Mouse (Mus musculus) T-helper 17 cell (primary cell): ENCODE results near the gene Pdzk1.

Experiments
- in situ Hi-C, 2 experiments: fragments of 300-600 bp; cut with MboI, MseI; formaldehyde crosslinking; loops; 1 replicate in 1 of 2; 2 replicates in 1 of 2; pipeline ENCODE4 v1.15.1; 2025; ENCODE audit warnings: high pct_unique_total_duplicates in 2 of 2

The Pdzk1 gene

DNA sequence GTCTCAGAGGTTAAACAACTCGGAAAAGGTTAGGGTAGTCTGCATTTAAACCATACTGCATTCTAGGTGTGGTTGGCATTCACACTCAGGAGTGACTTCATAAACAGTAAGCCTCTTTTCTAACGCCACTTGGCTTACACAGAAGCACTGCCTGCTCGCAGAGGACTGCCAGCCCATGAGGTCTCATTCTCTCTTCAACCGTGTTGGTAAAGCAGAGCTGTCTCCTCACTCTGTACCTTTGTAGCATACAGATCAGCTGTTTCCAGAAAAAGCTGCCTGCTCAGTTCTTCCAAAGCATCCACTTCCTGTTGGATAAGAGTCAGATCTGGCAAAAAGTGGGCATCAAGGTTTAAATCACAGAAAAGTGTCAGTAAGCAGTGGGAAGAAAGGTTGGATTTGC lies 51.3 kb downstream of the Pdzk1 start:
- in situ Hi-C loops = loop anchor here in 1 of 2 experiments (10.0 kb wide), 1 partner anchor 1876 kb away; no protein-coding TSS in a partner anchor

- in situ Hi-C loops = loop anchor here in 1 of 2 experiments (10.0 kb wide), 1 partner anchor 1877 kb away; no protein-coding TSS in a partner anchor
These were observed 52.5 kb downstream of the Pdzk1 start for GRCm38 (mm10) chr3:96881557-96881956.

DNA sequence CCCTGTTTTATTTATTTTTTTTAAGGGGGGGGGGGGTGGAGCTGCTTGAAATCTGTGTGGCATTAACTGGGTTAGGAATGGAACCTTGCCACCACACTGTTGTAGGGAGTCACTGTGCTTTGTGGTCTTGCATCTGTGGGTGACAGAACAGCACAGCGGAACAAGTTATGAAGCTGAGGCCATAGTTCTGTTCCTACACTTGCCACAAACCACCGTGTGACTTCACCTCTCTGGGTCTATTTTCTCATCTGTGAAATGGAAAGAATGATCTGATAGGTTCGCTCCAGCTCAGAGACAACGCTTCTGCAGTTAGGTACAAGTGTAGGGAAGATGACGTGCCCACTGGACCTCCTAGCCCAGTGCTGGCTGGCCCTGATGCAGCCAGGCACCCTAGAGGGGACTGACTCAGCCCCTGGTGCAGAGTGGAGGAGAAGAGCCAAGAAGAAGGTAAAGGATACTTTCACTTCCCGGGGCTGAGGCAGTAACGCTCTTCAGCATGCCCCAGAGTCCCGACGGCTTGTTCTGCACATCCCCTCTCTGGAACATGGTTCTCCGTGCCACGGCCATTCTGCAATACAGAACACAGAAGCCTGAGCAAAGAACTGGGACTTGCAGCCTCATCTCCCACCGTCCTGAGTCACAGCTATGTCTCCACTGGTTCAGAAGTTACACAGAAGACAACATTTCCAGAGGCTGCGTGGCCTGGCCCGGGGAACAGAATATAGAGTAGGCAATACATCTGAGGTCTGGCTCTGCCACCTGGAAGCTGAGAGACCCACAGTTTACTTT lies 53.2 kb downstream of the Pdzk1 start:
- in situ Hi-C loops = loop anchor here in 1 of 2 experiments (10.0 kb wide), 1 partner anchor 1877 kb away; no protein-coding TSS in a partner anchor

- in situ Hi-C loops = loop anchor here in 1 of 2 experiments (10.0 kb wide), 1 partner anchor 1879 kb away; no protein-coding TSS in a partner anchor
These were observed 54.6 kb downstream of the Pdzk1 start for GRCm38 (mm10) chr3:96883690-96884089.

DNA sequence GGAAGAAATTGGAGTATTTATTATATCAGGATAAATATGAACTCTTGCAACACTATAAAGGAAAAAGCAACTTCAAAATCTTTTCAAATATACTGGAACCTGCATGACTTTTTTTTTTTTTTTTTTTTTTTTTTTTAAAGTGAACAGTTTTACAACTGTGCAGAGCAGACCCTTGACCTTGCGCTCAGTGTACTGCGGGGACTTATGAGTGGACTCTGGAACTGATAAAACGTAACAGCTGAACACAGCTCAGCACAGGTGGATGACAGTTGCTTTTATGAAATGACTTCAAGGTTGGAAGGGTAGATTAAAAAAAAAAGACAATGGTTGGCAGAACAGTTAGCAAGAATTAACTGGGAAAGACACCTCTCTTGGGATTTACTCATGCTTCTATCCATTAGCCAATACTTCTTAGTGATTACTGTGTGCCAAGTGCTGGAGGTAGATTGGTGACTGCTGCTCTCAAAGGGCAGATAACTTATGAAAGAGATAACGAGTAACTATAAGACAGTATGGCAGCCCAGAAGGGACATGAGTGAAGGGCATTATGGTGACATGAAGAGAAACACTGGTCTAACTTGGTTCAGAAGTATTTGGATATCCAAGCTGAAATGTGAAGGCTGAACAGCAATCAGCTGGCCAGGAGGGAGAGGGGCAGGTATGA lies 73.4 kb downstream of the Pdzk1 start:
- in situ Hi-C loops = loop anchor here in 1 of 2 experiments (25.0 kb wide), 1 partner anchor 90 kb away; no protein-coding TSS in a partner anchor

DNA sequence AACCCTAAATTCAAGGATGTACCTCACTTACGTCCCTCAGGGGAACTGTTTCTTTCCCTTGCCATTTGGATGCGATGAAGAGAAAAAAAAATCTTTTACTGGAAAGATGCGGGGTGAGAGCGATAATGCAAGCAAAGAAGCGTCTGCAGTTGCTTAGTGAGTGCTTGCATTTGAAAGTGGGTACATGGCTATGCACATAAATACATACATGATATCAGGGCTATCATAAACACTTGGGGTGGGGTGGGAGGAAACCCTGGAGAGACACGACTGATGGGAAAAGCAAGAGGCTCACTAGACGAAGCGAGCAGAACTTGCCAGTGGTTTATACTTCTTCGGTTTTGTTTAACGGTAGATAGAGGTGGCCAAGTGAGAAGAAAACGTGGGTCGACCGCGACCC lies 75.3 kb downstream of the Pdzk1 start, which contains the start of gene Gja5:
TSS of gene Gja5 (plus strand) at position 301 of the 400 bp plus-strand sequence.
- in situ Hi-C loops = loop anchor here in 1 of 2 experiments (25.0 kb wide), 1 partner anchor 92 kb away; no protein-coding TSS in a partner anchor

DNA sequence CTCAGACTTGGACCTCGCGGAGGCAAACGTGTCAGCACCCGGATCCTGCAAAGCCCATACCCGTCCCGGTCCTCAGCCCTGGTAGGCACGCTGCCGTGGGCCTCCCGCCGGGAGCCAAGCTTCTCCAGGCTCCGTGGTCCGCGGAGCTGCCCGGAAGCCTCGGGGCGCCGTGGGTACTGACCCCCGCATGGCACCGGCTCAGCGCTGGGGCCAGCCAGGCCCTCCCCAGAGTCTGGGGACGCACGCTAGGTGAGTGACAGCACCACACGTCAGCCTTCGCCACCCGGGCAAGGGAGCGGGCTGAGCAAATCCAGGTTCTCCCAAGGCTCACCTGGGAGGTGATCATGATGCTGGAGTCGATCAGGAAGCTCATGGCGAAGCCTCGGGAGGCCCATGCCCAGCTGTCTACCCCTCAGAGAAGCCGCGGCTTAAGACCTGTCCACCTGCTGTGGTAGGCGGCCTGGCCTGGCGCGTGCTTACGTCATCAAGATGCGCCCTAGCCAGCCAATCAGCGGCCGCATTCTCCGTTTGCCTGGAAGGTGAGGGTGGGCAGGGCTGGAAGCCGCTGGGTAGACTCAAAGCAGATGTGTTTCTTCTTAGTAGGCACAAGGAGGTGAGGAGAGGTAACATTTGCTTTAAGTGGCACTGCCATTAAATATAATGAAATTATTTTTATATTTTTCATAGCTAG lies 75.9 kb downstream of the Pdzk1 start, which contains the start of gene Gpr89:
TSS of gene Gpr89 (minus strand) at position 496 of the 691 bp plus-strand sequence.
- in situ Hi-C loops = loop anchor here in 1 of 2 experiments (25.0 kb wide), 1 partner anchor 93 kb away; no protein-coding TSS in a partner anchor

DNA sequence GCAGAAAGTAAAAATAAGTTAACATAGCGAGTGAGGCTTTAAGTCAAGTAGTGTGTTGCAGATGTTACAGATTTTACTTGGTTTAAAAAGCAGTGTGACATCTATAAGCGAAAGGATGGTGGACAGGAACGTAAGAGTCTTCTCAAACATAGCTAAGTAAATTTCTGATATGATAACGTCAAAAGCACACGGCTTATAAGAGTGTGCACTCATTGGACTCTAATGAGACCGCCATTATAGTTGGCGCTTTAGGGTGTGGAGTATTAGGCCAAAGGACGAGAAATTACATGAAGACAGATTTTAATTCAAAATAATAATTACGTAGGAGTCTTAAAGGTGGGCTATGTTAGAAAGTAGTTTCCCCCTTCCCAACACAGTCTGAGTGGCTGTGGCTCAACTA lies 76.5 kb downstream of the Pdzk1 start:
- in situ Hi-C loops = loop anchor here in 1 of 2 experiments (25.0 kb wide), 1 partner anchor 93 kb away; no protein-coding TSS in a partner anchor
